Mouse (Mus musculus) heart, postnatal 25 days (tissue): ENCODE results near the gene Ctc1. TPM values are rescaled to one million over a fixed set of nuclear protein-coding genes. Genes with fewer than 3 reads are reported as not detected.
A peak's percentile ranks its signal among the peaks of the same experiment; 100 is the strongest.

Experiments
- DNase-seq: peaks from one replicate; pipeline ENCODE4 v3.0.0; 2022; ENCODE audit warnings: low spot score
- intact Hi-C: fragments of 180-260 bp; cut with DNase I; formaldehyde crosslinking; loops from one replicate; pipeline ENCODE4 v1.15.1; 2025
- total RNA-seq, 2 experiments: library from RNA; stranded (reverse); gene quantifications; 2 replicates each; pipeline ENCODE4 v1.2.3; 2021

Gene Ctc1
- total RNA-seq, 2 experiments from 2014 or later: 11.5 to 13.7 TPM

DNA sequence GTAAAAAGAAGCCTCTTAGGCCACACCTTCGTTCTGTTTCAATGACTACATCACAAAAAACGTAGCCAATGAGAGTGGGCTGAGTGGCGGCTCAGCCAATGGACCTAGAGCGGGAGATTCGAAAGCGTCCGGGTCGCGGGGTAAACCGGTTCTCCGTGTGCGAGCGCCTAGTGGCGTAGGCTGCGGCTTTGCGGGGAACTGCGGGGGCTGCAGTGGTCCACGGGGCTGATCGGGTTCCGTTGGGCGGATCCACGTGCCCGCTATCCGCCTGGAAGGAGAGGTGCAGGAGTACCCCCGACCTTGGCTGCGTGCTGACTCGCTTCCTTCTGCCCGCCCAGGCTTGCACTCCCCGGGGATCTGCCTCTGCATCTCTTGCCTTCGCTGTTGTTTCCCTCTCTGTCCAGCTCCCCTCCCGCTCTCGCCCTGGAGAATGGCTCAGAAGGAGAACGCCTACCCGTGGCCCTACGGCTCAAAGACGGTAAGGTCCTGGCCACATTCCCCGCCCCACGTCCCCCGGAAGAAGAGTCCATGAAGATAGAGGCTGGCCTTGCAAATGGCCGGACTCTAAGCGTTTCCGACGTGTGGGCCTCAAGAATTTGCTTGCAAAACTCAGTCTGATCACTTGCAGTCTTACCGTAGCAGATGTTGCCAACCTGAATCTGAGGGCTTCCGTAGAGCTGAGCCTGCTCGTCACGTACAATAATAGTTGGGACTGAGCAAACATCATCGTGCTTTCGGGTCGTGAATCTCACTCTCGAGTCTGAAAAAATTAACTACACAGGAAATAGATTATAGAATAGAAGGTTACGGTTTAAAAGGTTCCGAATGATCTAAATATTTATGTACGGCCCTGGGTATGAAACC lies 30.1 kb downstream of the Ctc1 start, which contains the start of gene Aurkb:
Aurkb (plus strand) TSS at position 117 of the 864 bp plus-strand sequence.
- peak; percentile 52 for DNase-seq
- intact Hi-C loops: no loop called here

DNA sequence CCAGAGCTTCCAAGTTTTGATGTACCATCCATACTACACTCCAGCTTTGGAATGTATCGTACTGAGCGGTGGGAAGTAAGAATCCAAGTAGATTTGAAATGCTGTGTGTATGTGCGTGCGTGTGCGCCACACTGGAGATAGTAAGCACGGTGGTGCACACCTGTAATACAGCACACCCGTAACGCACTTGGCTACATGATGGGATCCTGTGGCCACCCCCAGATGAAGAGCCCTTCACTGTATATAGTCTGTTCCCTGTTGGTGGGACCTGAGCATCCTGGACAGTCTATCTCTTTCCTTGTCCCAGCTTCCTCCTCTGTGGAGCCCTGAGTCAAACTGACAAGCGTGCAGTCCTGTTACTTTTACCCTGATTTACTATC lies 30.7 kb downstream of the Ctc1 start:
- intact Hi-C loops: no loop called here
- no peak for DNase-seq

DNA sequence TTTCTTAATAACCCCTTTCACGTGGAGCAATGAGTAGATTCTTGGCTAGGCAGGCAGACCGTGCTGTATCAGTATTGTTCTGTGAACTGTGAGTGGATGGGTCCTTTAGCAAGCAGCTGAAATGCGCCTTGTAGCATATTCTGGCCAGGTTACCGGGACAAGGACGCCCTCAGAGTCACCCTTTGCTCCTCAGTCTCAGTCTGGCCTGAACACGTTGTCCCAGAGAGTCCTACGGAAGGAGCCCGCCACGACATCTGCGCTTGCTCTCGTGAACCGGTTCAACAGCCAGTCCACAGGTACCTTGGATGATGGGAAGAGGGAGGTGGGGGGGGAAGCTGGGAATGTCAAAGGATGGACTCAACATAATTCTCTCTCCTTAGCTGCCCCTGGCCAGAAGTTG lies 31.9 kb downstream of the Ctc1 start:
- intact Hi-C loops: no loop called here
- no peak for DNase-seq

DNA sequence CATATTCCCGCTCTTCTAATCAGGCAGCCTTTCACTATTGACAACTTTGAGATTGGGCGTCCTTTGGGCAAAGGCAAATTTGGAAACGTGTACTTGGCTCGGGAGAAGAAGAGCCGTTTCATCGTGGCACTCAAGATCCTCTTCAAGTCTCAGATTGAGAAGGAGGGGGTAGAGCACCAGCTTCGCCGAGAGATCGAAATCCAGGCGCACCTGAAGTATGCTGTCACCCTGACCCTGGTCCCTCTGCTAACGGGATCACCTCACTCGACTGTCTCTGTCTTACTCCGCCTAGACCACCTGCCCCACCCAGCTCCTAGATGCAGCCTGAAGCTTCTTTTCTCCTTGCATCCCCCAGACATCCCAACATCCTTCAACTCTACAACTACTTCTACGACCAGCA lies 32.4 kb downstream of the Ctc1 start:
- DNase-seq: no peak
- intact Hi-C loops: no loop called here

DNA sequence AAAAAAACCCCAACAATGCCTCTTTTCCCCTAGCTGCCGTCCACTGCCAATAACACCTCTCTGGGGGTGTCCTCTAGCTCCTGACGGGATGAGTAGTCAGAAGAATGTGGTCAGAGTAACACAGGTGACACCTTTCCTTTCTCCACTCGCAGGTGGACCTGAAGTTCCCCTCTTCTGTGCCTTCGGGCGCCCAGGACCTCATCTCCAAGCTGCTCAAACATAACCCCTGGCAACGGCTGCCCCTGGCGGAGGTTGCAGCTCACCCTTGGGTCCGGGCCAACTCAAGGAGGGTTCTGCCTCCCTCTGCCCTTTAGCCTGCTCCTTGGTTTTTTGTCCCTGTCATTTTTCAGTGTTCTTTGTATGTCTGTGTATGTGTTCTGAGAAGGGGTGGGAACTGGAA lies 35.0 kb downstream of the Ctc1 start:
- intact Hi-C loops: no loop called here
- no peak for DNase-seq

DNA sequence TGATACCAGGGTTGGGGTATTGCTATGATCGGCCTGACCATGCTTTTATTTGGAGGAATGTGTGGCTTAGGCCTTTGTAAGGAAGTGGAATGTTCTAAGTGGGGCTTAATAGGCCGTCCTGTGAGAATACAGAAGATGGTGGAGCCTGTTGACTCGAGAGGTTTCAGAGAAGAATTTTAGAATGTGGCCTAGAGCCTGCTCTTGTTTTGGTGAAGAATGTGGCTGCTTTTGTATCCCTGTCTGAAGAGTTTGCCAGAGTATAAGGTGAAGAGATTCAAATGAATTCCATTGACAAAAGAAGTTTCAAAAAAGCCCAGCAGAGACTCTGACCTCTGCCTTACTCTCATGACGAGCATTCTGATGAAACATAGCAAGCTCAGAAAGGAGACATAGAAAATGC lies 36.1 kb downstream of the Ctc1 start:
- intact Hi-C loops: no loop called here

GRCm38 (mm10) chr11:69052824-69053421 lies 37.2 kb downstream of the Ctc1 start:
- intact Hi-C loops: no loop called here
- no peak for DNase-seq

More for the DNA sequence above, 36.1 kb downstream of the Ctc1 start:
- no peak for DNase-seq

DNA sequence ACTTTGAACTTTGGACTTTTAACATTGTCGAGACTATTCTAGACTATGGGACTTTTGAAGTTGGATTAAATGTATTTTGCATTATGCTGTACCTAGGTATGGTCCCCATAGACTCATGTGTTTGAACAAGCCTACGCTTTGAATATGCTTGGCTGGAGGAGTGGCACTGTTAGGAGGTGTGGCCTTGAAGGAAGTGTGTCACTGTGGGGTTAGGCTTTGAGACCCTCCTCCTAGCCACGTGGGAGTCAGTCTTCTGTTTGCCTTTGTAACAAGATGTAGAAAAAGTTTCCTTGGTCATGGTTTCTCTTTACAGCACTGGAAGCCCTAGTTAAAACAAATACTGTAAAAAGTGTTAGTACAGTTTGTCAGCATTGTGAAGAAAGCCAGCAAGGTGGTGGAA lies 38.1 kb downstream of the Ctc1 start:
- DNase-seq: no peak
- intact Hi-C loops: no loop called here

GRCm38 (mm10) chr11:69058265-69058664 lies 42.6 kb downstream of the Ctc1 start:
- intact Hi-C loops: no loop called here
- DNase-seq: no peak

DNA sequence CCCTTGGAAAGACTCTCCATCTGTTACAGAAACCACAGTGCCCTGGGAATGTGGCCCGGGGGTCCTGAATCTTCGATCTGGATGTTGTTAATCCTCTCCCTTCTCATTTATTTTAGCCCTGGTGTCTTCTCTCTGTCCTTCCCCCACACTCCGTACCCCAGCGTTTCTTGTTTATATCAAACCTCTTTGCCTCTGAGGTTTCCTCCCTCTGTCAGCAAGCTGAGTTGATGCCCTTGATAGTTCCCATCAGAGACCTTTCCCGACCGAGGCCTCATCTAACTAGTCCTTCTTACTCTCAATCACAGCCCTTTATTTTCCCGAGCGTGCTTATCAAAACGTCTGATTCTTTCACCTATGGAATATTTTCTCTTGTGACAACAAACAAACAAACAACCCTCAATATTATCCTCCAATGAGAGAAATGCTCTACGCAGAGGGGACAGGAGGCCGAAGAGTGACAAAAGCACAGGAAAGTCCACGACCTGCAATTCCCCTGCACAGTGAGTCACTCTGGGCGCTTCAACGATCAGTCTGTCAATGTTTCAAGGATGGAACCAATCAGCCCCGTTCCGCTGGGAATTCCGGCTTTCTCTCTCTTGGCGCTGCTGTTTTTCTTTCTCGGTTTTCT lies 43.1 kb downstream of the Ctc1 start:
- intact Hi-C loops: no loop called here
- no peak for DNase-seq

GRCm38 (mm10) chr11:69059357-69059974 lies 43.8 kb downstream of the Ctc1 start, which contains the start of gene Borcs6:
Gene Borcs6 (plus strand): TSS chr11:69059717.
- intact Hi-C loops: no loop called here
- DNase-seq: peak; percentile 98

GRCm38 (mm10) chr11:69059975-69060411 lies 44.3 kb downstream of the Ctc1 start:
- intact Hi-C loops: loop anchor here (10.0 kb wide), 1 partner anchor 185 kb away; no protein-coding TSS in a partner anchor
- DNase-seq: no peak

- intact Hi-C loops: loop anchor here (10.0 kb wide), 1 partner anchor 184 kb away; no protein-coding TSS in a partner anchor
- no peak for DNase-seq
Observed at GRCm38 (mm10) chr11:69060448-69061254, 44.9 kb downstream of the Ctc1 start.

DNA sequence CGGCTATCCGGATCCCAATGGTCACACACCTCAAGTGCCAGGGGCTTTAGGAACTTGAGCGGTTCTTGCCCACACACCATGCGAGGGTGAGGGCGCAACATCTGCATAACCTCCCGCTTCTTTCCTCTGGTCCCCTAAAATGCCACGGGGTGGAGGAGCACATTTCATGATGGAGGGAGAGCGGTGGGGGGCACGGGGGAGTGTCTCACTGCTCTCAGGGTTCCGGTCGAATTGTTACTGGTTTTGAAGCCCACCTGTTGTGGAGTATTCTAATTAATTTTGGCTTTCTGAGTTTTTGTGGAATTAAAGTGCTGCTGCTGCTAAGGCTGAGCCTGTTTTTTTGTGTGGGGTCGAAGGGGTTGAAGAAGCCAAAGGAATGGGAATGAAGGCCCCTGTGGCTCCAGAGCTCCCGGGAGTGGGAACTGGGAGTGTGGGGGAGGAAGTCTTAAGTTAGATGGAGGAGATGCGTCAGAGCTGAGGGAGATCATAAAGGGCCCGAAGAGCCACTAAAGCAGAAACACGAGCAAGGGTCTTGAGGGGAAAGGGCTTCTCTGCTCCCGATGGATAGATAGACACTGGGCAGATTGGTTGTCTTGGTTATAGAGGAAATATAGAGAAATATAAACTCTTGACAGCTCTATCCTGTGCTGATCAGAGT lies 45.7 kb downstream of the Ctc1 start:
- no peak for DNase-seq
- intact Hi-C loops: loop anchor here (10.0 kb wide), 1 partner anchor 183 kb away; no protein-coding TSS in a partner anchor

DNA sequence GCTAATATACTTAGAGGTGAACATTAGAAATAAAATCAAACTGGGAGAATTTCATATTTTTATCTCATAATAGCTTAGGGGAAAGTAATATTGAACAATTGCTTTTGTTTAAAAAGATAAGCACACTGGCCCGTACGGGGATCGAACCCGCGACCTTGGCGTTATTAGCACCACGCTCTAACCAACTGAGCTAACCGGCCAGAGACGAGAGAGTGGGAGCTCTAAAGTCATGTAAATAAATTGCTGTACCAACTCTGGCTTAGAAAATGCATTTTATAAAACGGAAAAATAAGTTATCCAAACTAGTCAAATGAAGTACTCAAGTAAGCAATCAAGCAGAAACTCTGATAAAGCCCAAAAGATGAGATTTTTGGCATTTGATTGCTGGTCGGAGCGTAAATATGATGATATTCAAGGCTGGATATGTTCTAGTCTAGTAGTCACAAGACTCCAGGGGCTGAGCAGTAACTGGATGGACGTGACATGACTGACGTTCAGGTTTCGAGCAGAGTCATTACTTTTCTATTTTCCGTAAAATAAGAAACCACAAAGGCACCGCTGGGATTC lies 46.6 kb downstream of the Ctc1 start:
- peak; percentile 44 for DNase-seq
- intact Hi-C loops: loop anchor here (10.0 kb wide), 1 partner anchor 183 kb away; no protein-coding TSS in a partner anchor

DNA sequence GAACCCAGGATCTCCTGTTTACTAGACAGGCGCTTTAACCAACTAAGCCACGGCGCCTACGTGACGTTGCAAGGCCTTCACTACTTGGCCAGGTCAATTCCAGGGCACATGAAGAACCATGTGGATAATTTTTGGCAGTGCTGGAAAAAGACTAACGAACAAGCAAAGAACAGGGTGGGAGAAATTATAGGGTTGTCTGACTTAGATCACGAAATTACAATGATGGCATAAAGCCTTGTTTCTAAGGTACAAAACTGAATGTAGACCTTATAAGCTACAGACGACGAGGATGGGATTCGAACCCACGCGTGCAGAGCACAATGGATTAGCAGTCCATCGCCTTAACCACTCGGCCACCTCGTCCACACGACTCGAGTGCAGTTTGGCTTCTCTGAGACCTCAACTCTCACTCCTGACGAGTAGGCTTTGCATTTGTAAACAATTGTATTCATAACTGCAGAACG lies 47.1 kb downstream of the Ctc1 start:
- peak; percentile 89 for DNase-seq

DNA sequence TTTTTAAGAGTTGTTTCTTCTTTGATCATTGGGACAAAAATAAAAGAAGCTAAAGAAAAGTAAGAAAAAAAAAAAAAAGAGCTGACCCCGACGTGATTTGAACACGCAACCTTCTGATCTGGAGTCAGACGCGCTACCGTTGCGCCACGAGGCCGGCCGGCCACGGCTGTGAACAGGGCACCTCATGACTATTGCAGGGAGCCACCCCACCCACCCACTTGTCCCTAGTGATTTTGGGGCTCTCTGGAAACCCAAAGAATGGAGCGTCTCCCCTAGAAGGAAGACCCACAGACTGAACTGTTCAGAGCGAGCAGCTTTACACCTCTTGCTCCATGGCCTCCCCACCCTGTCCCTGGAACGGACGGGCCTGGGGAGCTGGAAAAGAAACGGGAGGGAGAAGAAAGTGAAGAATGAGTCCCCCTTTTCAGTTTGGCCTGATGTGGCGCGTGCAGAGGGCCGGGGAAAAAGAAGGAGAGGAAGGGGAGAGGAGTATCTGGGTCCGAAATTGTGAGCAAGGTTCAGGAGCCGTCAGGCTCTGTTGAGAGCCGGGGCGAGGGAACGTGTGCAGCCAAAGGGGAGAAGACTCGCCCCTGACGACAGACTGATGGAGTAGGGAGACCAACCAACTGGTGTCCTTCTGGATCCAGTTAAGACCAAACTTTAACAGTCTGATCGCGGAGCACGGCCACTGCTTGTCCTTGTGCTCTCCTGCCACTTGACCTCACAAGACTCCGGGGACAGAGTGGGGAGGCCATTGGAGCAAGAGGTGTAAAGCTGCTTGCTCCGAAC lies 47.9 kb downstream of the Ctc1 start:
- peak; percentile 51 for DNase-seq
- intact Hi-C loops: loop anchor here (1.0 to 10.0 kb wide), 3 partner anchors 22 to 181 kb away; no protein-coding TSS in a partner anchor

More for the DNA sequence above, 47.1 kb downstream of the Ctc1 start:
- intact Hi-C loops: loop anchor here (1.0 to 10.0 kb wide), 3 partner anchors 21 to 182 kb away; no protein-coding TSS in a partner anchor
